Mouse (Mus musculus): ENCODE measurements around the gene Gm49027.

DNA sequence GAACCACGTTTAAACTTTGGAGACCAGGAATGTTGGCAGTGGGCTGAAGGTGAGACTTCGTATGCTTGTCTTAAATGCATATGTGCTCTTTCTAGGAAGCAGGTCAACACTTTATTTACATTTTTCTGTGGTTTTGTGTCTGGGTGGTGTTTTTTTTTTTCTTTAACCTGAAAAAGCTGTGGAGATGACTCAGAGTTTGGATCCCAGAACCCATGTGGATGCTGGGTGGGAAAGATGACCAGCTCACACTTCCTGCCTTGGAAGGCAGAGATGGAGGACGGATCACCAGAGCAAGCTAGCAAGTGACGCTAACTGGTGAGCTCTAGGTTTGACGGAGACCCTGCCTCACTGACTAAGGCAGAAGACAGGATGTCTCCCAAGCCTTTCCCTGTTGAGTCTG lies 10.4 kb downstream of the Gm49027 start:
- TF ChIP-seq CTCF (IDR thresholded peaks at IDR 0.05; ENCODE audit: extremely low read depth, insufficient read depth, insufficient read length, insufficient replicate concordance) (no peak), POLR2A (IDR thresholded peaks at IDR 0.05; ENCODE audit: low read depth, low read length) (no peak)

Measured in spleen, adult 2 months (tissue).